In genomic region chr2:167263931-167264330, GRCm38 (mm10) we compare ENCODE assay signal across 16 mouse cellular contexts. TPM values are rescaled to one million over a fixed set of nuclear protein-coding genes. Genes with fewer than 3 reads are reported as not detected.
DNase-seq lines count a peak whose midpoint lies in the region.
"Had no signal": no experiment of that assay in that cellular context is flagged by ENCODE, and none has a peak within 500 bp of the region (broad histone marks: within the 10 kb centered on the region; RNA-seq: fewer than 3 reads in every experiment).

No protein-coding gene starts in this region.

- DNase-seq in gastrocnemius, postnatal 25 days: peak; percentile 4
- DNase-seq in gastrocnemius, postnatal 10 days: no peak
- peak; percentile 2 for DNase-seq in kidney, postnatal 10 days
- no peak for DNase-seq in kidney, adult 11 months
- DNase-seq in urinary bladder, postnatal 14 days (ENCODE audit: low spot score): peak; percentile 3
- DNase-seq in urinary bladder, adult 2 months (ENCODE audit: low spot score): no peak
- DNase-seq in retina, embryonic 14.5 days (ENCODE audit: low spot score): no peak
- DNase-seq: cerebellum, adult 18-20 months; cerebellum, postnatal 36 days; kidney, adult 18-20 months; kidney, postnatal 14 days; right cerebral cortex, postnatal 14 days; thymus, postnatal 36 days had no signal

RNA-seq across cellular contexts. Expression of gene Ptgis, which starts 23.5 kb away (rescaled TPM):
- total RNA-seq in gastrocnemius, postnatal 25 days (2021): 1 to 10 TPM; 4.2 to 5.5 TPM
- total RNA-seq in gastrocnemius, postnatal 10 days (2021): 10 to 100 TPM; 13.7 to 17.8 TPM
- 98.4 and 106 TPM in 2 replicates for polyA plus RNA-seq in urinary bladder, adult 2 months (2012; rRNA removed)
- total RNA-seq: G1E; hematopoietic stem cell, adult 5-6 weeks; megakaryocyte progenitor cell, adult 5-6 weeks had no signal
- polyA plus RNA-seq: G1E had no signal

Comparison
In these comparisons a context has a peak if more than half of its experiments do, and no peak if none do; other contexts are left out.
1. DNase-seq: peak in gastrocnemius, postnatal 25 days (single experiment), kidney, postnatal 10 days (single experiment) and urinary bladder, postnatal 14 days (single experiment); none in gastrocnemius, postnatal 10 days (single experiment), kidney, adult 11 months (single experiment), urinary bladder, adult 2 months (single experiment) and retina, embryonic 14.5 days (single experiment).